Mouse (Mus musculus) G1E (cell line): ENCODE results near the gene Sema5a. TPM values are rescaled to one million over a fixed set of nuclear protein-coding genes. Genes with fewer than 3 reads are reported as not detected.
A peak's percentile ranks its signal among the peaks of the same experiment; 100 is the strongest.

Experiments
- ATAC-seq: 2 replicates; pipeline ENCODE4 v1.8.0; 2016; ENCODE audit warnings: mild to moderate bottlenecking; ENCODE audit not compliant: insufficient number of reproducible peaks, poor library complexity, low FRiP score, severe bottlenecking; ENCODE audit errors: extremely low read depth
- DNase-seq: peaks from one replicate; pipeline ENCODE4 v3.0.0; 2012; ENCODE audit warnings: low spot score
- H3K27me3 ChIP-seq: 2 replicates; pipeline ENCODE4 v1.6.1; 2012; ENCODE audit warnings: mild to moderate bottlenecking, low read length, inconsistent platforms; ENCODE audit not compliant: insufficient read depth
- H3K36me3 ChIP-seq: replicated peaks from 2 replicates; pipeline ENCODE3; 2012; ENCODE audit warnings: mild to moderate bottlenecking, inconsistent platforms
- H3K4me1 ChIP-seq: 2 replicates; pipeline ENCODE4 v1.6.1; 2012; ENCODE audit warnings: low read depth, low read length, inconsistent platforms, mixed read lengths; ENCODE audit not compliant: insufficient read depth
- H3K4me3 ChIP-seq: 2 replicates; pipeline ENCODE4 v1.5.1; 2012; ENCODE audit warnings: low read depth, mild to moderate bottlenecking, inconsistent platforms, low read length, moderate library complexity, mixed read lengths
- H3K9me3 ChIP-seq: replicated peaks from 2 replicates; pipeline ENCODE4 v1.6.1; 2012; ENCODE audit warnings: inconsistent platforms
- CTCF ChIP-seq: IDR thresholded peaks from 2 replicates; pipeline ENCODE4 v1.5.1; 2012; ENCODE audit warnings: low read depth, low read length, inconsistent platforms, mixed read lengths
- GATA1 ChIP-seq: IDR thresholded peaks from 2 replicates; pipeline ENCODE4 v1.6.1; 2012; ENCODE audit warnings: borderline replicate concordance, low read length, inconsistent platforms, mixed read lengths
- GATA2 ChIP-seq: IDR thresholded peaks from 2 replicates; pipeline ENCODE4 v1.6.1; 2012; ENCODE audit warnings: low read depth, low read length, inconsistent platforms, borderline replicate concordance
- POLR2AphosphoS5 ChIP-seq: IDR thresholded peaks from 2 replicates; pipeline ENCODE4 v1.6.1; 2012; ENCODE audit warnings: low read depth, low read length, inconsistent platforms; ENCODE audit not compliant: insufficient replicate concordance
- TAL1 ChIP-seq: conservative IDR thresholded peaks from 2 replicates; pipeline ENCODE4 v1.6.1; 2012; ENCODE audit warnings: low read depth, low read length, inconsistent platforms, mixed read lengths
- polyA plus RNA-seq: library from polyadenylated mRNA; stranded (reverse); fragments of >175 nt; gene quantifications from 2 replicates; pipeline ENCODE4 v1.2.3, GENCODE M21; 2012
- total RNA-seq, 2 experiments: library from RNA; stranded (forward) in 1 of 2; stranded (reverse) in 1 of 2; fragments of 200-1000 nt in 1 of 2; fragments of >200 nt in 1 of 2; fragmentation: Nextera tagmentation in 1 of 2; gene quantifications; 2 replicates each; pipeline ENCODE4 v1.2.3; 2014 to 2017

Sema5a gene
- total and polyA plus RNA-seq, 3 experiments = 0.33 TPM; not detected in 2

- TF ChIP-seq CTCF (no peak), GATA2 (no peak), POLR2AphosphoS5 (no peak), GATA1 (no peak), TAL1 (no peak)
- DNase-seq = no peak
- no peak for ATAC-seq
Observed at GRCm38 (mm10) chr15:32685152-32685551, 440.5 kb downstream of the Sema5a start.

GRCm38 (mm10) chr15:32691021-32691420, 446.4 kb downstream of the Sema5a start:
- TF ChIP-seq POLR2AphosphoS5 (no peak), CTCF (no peak), GATA1 (no peak), TAL1 (no peak), GATA2 (no peak)
- no peak for ATAC-seq
- DNase-seq = no peak

More at GRCm38 (mm10) chr15:32685152-32685551, 440.5 kb downstream of the Sema5a start:
- Histone ChIP-seq H3K9me3 (no peaks in the 10 kb centered on the region), H3K4me3 (no peak overlapping the region), H3K4me1 (no peaks in the 10 kb centered on the region), H3K36me3 (no peaks in the 10 kb centered on the region), H3K27me3 (no peaks in the 10 kb centered on the region)

GRCm38 (mm10) chr15:32693006-32693405, 448.4 kb downstream of the Sema5a start:
- H3K27me3 ChIP-seq = no peaks in the 10 kb centered on the region
- no peaks in the 10 kb centered on the region for H3K36me3 ChIP-seq
- DNase-seq = no peak
- no peaks in the 10 kb centered on the region for H3K9me3 ChIP-seq
- H3K4me1 ChIP-seq = no peaks in the 10 kb centered on the region
- ATAC-seq = no peak
- TF ChIP-seq POLR2AphosphoS5 = no peak
- no peak for TF ChIP-seq CTCF
- TF ChIP-seq GATA1 = no peak
- TF ChIP-seq GATA2 = no peak
- TF ChIP-seq TAL1 = no peak
- H3K4me3 ChIP-seq = no peak overlapping the region

More at GRCm38 (mm10) chr15:32691021-32691420, 446.4 kb downstream of the Sema5a start:
- H3K36me3 ChIP-seq = no peaks in the 10 kb centered on the region
- H3K27me3 ChIP-seq = no peaks in the 10 kb centered on the region
- H3K4me1 ChIP-seq = no peaks in the 10 kb centered on the region
- no peak overlapping the region for H3K4me3 ChIP-seq
- no peaks in the 10 kb centered on the region for H3K9me3 ChIP-seq

- H3K9me3 ChIP-seq = no peaks in the 10 kb centered on the region
- H3K4me1 ChIP-seq = no peaks in the 10 kb centered on the region
- no peak for ATAC-seq
- DNase-seq = no peak
- no peaks in the 10 kb centered on the region for H3K36me3 ChIP-seq
- TF ChIP-seq GATA2 = no peak
- TF ChIP-seq GATA1 = no peak
- TF ChIP-seq CTCF = no peak
- no peak for TF ChIP-seq TAL1
- TF ChIP-seq POLR2AphosphoS5 = no peak
- H3K27me3 ChIP-seq = no peaks in the 10 kb centered on the region
- H3K4me3 ChIP-seq = no peak overlapping the region
Observed at GRCm38 (mm10) chr15:32717298-32717985, 472.8 kb downstream of the Sema5a start.

GRCm38 (mm10) chr15:32718293-32718963, 473.8 kb downstream of the Sema5a start:
- TF ChIP-seq GATA1 = no peak
- no peak for TF ChIP-seq POLR2AphosphoS5
- TF ChIP-seq CTCF = peak; percentile 45; the same call in 1 of the 2 replicates
- TF ChIP-seq TAL1 = no peak
- ATAC-seq (no peak), DNase-seq (no peak)
- Histone ChIP-seq H3K27me3 (no peaks in the 10 kb centered on the region), H3K9me3 (no peaks in the 10 kb centered on the region), H3K36me3 (no peaks in the 10 kb centered on the region), H3K4me1 (no peaks in the 10 kb centered on the region), H3K4me3 (no peak overlapping the region)

- ATAC-seq = no peak
- no peak overlapping the region for H3K4me3 ChIP-seq
- no peaks in the 10 kb centered on the region for H3K4me1 ChIP-seq
- DNase-seq = no peak
- no peaks in the 10 kb centered on the region for H3K36me3 ChIP-seq
- H3K9me3 ChIP-seq = no peaks in the 10 kb centered on the region
- no peaks in the 10 kb centered on the region for H3K27me3 ChIP-seq
- TF ChIP-seq GATA1 = no peak
- no peak for TF ChIP-seq POLR2AphosphoS5
- no peak for TF ChIP-seq GATA2
- TF ChIP-seq CTCF = no peak
- no peak for TF ChIP-seq TAL1
Observed at GRCm38 (mm10) chr15:32718964-32719311, 474.3 kb downstream of the Sema5a start.
